Mouse (Mus musculus) T-cell, adult 2 months (primary cell): ENCODE measurements around the gene Mtnr1a.

ENCODE experiments used
- DNase-seq: peaks from one replicate; pipeline ENCODE4 v3.0.0; 2022; ENCODE audit warnings: low spot score

The Mtnr1a gene

DNA sequence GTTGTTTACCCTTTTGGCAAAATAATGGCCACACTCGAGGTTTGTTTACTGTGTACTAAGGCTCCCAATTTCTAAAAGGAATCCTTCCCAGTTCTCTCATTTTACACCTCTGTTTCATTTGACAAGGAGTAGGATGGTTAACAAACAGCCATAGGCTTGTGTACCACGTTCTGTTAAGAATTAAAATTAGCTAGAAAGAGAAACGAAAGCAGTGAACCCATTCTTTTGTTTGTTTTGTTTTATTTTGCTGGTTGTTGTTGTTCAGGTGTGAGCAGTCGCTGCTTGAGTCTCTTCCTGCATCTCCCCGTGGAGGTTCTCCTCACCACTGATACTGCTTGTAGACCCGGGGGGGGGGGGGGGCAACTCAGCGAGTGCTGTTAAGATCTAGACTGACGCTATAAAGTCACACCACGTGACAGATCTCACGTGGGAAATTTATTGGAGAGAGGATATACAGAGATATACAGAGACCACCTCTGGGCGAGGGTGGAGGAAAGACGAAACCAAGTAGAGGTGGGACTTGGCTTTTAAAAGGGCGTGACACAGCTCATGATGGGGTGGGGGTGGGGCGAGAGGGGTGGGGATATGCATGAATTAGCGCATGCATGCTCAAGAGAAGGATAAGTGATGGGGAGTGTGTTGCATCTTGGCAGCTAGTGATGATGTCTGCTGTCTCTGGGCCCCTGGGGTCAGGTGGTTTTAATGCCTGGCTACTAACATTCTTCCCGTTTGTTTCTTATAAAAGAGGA lies 41.3 kb downstream of the Mtnr1a start:
- no peak for DNase-seq

DNA sequence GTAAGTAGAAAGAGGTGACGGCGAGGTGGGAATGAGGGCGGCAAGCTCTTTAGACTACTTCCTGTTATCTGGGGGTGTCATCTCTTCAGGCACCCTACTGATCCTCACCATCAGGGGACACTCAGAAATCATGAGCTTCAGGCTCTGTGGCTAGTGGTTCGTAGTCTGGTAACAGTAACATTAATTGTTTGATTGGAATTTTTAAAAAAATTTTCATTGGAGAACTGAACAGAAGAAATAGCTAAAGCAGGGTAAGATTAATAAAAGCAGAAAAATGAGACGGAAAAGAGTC lies 41.8 kb downstream of the Mtnr1a start:
- DNase-seq, result no peak

DNA sequence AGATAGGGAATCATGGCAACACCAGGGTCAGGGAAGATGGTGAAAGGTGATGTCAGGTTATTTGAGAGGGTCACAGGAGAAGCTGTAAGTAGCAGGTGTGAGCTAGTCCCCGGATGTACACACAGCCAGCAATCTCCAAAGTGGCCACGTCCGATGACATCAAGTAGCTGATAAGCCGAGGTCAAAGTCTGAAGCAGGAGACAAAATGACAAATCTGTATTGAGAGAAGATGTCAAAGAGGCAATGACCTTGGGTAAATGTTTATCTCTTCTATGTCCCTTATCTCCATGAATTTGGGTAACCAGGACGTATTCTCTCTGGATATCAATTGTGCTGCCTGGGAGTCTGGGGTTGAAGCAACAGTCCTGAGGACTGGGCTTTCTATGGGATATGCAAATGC lies 42.9 kb downstream of the Mtnr1a start:
- no peak for DNase-seq

DNA sequence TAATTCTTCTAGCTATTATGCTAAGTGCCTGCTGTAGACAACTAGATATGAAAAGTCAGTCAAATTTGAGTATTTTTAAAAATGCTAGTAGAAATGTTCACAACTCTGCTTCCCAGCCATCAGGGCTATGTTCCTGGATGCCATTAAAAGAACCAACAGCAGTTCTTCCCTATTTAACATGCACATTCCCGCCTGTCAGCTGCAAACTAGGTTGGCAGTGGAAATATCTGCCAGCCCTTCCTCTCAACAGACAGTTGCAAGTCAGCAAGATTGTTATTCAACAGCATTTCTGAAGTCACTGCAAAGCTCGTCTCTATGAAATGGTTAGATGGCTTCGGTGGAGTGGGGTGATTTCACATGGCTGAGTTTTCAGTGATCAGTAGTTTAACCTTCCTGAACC lies 48.7 kb downstream of the Mtnr1a start:
- no peak for DNase-seq

DNA sequence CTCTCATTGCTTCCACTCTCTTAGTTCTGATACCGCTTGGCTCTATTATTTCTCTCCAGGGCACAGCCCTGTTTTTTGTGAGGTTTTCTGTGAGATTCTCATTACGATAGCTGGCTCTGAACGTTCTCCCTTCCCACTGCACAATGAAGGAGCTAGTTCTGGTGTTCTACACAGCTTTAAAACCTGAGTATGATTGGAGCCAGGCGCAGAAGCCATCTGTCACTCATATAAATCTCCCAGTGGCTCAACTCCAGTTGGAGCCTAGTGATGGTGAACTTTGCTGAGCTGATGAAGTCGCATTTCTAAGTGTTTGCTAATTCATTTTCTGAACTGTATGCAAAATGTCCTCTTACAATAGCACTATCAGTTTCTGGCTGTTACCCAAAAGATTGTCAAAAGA lies 56.7 kb downstream of the Mtnr1a start:
- DNase-seq, result no peak
